Mouse (Mus musculus) 416B (cell line): ENCODE data around the gene Mab21l1.

ENCODE experiments used
- DNase-seq: peaks from one replicate; pipeline ENCODE4 v3.0.0; 2011; ENCODE audit warnings: low read depth

Gene Mab21l1

GRCm38 (mm10) chr3:55782056-55782687, at the start of gene Mab21l1:
Gene Mab21l1 (plus strand): TSS chr3:55782510.
- no peak for DNase-seq

GRCm38 (mm10) chr3:55733665-55734064, 48.6 kb upstream of the Mab21l1 start:
- no peak for DNase-seq

DNA sequence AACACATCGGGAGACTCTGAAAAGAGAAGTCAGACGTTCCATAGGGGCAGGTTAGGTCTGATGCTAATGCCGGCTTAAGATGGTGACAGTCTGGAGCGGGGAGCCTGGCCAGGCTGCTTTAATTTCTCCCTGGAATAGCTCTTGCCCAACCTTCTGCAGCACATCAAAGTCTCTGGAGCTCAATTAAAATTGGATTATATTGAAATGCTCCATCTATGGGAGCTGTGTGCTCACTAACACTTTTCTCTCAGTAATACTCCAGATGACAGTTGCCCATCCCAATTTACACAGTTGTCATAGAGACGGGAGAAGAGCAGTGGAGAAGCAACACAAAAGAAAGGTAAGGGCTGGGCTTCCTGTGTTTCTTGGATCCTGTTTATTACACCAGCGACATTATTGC, 40.9 kb upstream of the Mab21l1 start:
- DNase-seq, result no peak

- no peak for DNase-seq
These were observed 40.1 kb upstream of the Mab21l1 start for GRCm38 (mm10) chr3:55742218-55742617.

DNA sequence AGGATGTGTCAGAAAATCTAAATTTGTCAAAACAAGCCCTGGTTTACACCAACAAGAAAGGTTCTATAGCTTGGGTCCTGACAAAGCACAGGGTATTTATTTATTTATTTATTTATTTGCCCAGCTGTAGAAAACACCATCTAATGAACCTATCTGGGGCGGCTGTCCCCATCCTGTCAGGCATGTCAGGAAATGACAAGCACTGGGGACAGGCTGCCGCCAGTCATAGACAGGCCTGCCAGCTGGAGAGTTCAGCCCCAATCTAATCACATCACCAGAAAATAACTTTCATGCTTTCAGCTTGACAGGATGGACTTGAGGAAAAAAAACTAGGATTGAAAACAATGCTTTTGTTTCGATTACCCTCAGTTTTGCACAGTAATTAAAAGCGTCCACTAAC, 39.7 kb upstream of the Mab21l1 start:
- DNase-seq, result peak; percentile 14

- peak; percentile 80 for DNase-seq
These were observed 38.4 kb upstream of the Mab21l1 start for GRCm38 (mm10) chr3:55743885-55744284.

DNA sequence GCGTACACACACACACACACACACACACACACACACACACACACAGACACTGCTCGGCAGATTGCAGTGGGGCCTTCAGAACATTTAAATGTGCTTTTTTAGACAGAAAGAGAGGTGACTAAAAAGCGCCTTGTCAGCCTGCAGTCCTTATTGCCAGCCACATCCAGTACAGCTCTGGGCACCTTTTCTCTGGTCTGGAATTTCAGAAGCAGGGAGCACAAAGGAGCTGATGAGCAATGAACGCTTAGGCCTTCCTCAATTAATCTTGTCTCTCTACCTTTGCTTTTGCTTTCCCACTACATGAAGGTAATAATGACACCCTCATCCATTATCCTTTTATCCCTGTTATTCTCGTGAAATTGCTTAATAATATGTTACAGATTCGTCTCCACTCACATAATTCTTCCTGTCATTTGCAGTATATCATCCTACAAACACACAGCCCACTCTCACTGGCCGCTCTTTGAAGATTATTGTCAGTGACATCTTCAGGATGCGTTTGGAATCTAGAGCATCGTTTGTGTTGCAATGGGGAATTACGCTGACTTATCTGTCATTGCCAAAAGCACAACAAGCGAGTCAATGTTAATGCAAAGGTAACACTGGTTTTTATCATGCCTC, 31.8 kb upstream of the Mab21l1 start:
- DNase-seq, result no peak

DNA sequence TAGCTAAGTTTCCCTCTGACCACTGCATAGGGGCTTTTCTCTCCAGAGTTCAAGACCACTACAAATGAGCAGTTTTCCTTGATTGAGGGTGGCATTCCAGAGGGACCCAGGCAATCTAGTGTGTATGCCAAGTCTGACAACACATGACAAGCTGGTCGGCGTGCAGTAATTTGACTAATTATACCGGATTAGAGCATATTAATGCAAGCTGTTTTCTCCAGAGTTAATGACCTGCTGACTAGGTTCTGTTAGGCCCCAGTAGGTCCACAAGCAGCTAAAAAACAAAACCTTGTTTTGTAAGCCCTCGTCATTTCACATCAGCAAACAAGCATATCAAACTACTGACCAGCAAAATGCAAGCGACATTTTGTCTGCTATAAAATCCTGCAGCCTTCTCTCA, 30.9 kb upstream of the Mab21l1 start:
- no peak for DNase-seq

- no peak for DNase-seq
These were observed 29.8 kb upstream of the Mab21l1 start for GRCm38 (mm10) chr3:55752558-55752957.

- DNase-seq, result no peak
These were observed 28.4 kb upstream of the Mab21l1 start for GRCm38 (mm10) chr3:55753872-55754271.

DNA sequence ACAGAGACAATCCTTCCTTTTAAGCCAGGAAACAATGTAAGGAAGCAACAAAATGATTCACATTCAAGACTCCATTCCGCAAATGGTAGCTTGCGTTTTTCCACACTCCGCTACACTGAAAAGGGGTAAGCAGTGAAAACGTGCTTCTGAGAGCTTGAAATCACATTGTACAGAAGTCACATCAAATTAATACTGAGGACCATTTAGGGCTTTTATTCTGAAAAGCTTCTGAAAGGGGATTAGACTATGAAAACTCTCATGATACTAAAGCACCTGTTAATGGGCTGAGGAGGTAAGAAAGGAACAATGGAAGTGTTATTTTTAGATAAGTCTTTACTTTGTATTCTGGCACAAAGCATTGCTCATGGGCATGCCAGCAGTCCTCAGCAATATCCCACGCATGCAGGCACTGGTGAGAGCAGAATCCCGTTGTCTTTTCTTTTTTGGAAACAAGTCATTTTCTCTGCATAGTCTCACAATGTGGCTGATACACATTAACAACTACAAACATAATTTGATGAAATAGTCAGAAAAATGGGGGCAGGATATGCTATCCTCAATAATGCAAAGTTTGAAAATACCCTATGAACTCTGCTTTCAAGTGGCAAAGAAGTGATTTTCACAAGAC, 27.2 kb upstream of the Mab21l1 start:
- DNase-seq, result no peak

GRCm38 (mm10) chr3:55755805-55756601, 26.3 kb upstream of the Mab21l1 start:
- no peak for DNase-seq

GRCm38 (mm10) chr3:55756602-55757190, 25.6 kb upstream of the Mab21l1 start:
- DNase-seq, result no peak

GRCm38 (mm10) chr3:55758297-55758696, 24.0 kb upstream of the Mab21l1 start:
- peak; percentile 45 for DNase-seq

GRCm38 (mm10) chr3:55763591-55763990, 18.7 kb upstream of the Mab21l1 start:
- no peak for DNase-seq

DNA sequence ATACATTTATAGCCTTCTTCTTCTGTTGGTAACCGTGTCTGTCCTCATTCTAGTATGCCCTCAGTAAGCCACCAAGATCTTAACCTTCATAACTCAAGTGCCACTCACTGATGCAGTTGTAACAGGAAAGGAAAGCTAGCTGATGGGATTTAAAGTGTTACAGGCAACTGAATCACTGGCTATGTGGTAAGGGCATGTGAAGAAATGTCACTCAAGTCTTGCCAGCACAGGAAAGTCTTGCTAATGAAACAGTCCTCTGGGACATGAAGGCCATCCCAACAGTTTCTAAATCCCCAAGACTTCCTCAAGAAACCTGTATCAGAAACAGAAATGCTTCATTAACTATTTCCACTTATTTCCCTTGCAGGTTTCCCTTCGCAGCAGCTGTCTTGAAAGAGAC, 13.7 kb upstream of the Mab21l1 start:
- DNase-seq, result peak; percentile 62

DNA sequence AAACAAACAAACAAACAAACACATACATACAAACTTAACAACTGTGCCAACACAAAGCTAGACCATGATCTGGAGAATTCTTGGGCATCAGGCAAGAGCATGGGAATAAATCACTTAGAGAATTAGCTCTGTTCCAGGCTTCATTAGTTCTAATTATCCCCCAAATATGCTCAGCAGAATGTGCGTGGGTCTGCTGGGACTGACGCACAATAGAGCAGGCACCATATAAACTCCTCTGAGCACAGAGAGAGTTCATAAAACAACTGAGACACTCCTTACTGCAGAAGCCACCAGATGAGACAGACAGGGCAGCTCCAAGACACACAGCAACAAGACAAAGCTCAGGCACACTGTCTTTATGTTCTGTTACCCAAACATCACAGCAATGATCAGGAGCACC, 13.0 kb upstream of the Mab21l1 start:
- DNase-seq, result no peak

DNA sequence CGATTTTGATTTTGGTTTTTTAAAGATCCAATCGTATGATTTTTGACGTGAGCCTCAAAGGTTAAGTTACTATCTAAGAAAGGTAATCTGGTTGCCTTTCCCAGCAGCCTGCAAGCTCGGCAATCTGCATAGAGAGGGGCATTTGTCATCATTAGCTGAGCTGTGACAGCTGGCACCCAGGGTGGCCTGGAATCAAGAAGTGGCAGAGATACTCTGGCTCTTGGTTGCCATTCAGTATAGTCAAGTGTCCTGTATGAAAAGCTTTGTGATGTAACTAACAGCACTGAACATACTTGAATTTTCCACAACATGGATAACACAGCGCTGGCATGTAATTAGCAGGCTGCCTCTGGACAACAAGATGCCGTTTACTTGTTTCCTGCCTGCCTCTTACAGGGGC, 8.1 kb upstream of the Mab21l1 start:
- DNase-seq, result no peak

GRCm38 (mm10) chr3:55775245-55775644, 7.1 kb upstream of the Mab21l1 start:
- no peak for DNase-seq

DNA sequence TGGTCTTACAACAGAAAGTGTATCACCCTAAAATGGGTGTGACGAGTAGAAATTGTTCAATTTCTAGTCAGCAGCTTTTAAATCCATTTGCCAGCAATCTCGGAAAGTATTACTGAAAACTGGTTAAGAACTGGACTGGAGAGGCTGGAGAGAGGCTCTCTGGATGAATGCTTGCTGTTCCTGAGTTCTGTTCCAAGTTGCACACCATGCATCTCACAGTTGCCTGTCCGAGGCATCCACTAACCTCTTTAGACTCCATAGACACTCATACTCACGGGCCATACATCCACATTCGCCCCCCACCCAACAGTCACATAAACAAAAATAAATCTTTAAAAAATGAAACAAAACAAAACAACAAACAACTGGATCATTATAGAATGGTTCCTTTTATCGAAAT, 6.6 kb upstream of the Mab21l1 start:
- DNase-seq, result no peak

- no peak for DNase-seq
These were observed 4.8 kb upstream of the Mab21l1 start for GRCm38 (mm10) chr3:55777501-55777900.
